Mouse (Mus musculus): ENCODE data around the gene Lix1.

DNA sequence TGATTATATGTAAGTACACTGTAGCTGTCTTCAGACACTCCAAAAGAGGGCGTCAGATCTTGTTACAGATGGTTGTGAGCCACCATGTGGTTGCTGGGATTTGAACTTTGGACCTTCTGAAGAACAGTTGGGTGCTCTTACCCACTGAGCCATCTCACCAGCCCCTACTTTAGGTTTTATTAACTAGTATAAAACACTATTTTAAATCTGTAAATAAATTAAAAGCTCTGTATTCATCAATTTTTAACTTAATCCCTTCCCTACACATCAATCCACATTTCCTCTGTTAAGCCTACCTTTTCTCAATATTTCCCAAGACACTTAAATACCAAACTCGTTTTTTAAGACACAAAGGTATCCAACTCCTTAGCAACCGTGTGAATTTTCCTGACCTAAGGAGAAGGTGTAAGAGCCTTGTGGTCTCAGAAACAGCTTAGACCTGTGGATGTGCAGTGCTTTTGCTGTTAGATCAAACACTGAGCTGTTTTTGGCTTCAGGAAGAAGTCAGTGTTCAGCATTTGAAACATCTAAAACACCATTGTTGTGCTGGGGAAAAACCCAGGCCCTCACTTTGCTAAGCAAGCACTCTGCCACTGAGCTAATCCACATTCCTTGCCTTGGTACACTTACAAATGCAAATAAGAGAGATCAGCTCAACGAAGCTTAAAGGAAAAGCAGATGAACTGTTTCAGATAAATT lies 22.3 kb downstream of the Lix1 start:
- TF ChIP-seq CTCF (conservative IDR thresholded peaks at IDR 0.05; ENCODE audit: insufficient read depth, insufficient read length, low read depth, low read length) (no peak), POLR2A (IDR thresholded peaks at IDR 0.05; ENCODE audit: low read depth, low read length) (no peak)

Measured in kidney, adult 2 months (tissue).